Mouse (Mus musculus) erythroblast, adult 5-6 weeks (primary cell): ENCODE measurements around the gene Vmn1r114. TPM values are rescaled to one million over a fixed set of nuclear protein-coding genes. Genes with fewer than 3 reads are reported as not detected.
"Not testable (repeated sequence)": the region's sequence is repeated elsewhere in the genome, so short reads cannot be mapped to it uniquely, and the experiment has no call there.

Experiments used
- ATAC-seq: replicated peaks from 2 replicates; pipeline ENCODE4 v1.8.0; 2016; ENCODE audit warnings: moderate number of reproducible peaks, mild to moderate bottlenecking, moderate TSS enrichment, inconsistent platforms; ENCODE audit not compliant: poor library complexity, low FRiP score, severe bottlenecking
- total RNA-seq, 2 experiments: library from RNA; stranded (forward) in 1 of 2; stranded (reverse) in 1 of 2; fragments of 150-400 nt in 1 of 2; fragments of 200-764, 138-1000 nt in 1 of 2; gene quantifications; 2 replicates each; pipeline versions ENCODE4 v1.2.3 to v1.2.4; 2015 to 2017; ENCODE audit warnings: low replicate concordance in 2 of 2

Vmn1r114 gene
- not detected in 2 replicates for total RNA-seq (2015; ENCODE audit: low replicate concordance)
- not detected in 2 replicates for total RNA-seq (2017; ENCODE audit: low replicate concordance)

GRCm38 (mm10) chr7:20812086-20812485 is at the start of gene Vmn1r114:
Gene Vmn1r114, minus strand, starts transcription at chr7:20812186.
- ATAC-seq, result not testable (repeated sequence)

GRCm38 (mm10) chr7:20844885-20845284 is 32.9 kb upstream of the Vmn1r114 start, which contains the start of gene Vmn1r115:
Gene Vmn1r115, minus strand, starts transcription at chr7:20844985.
- not testable (repeated sequence) for ATAC-seq

- not testable (repeated sequence) for ATAC-seq
Measured at GRCm38 (mm10) chr7:20786985-20787384, 25.0 kb downstream of the Vmn1r114 start, which contains the start of gene Vmn1r113. Gene Vmn1r113, plus strand, starts transcription at chr7:20787285.

GRCm38 (mm10) chr7:20770885-20771284 is 41.1 kb downstream of the Vmn1r114 start, which contains the start of gene Vmn1r112:
Gene Vmn1r112, plus strand, starts transcription at chr7:20771185.
- not testable (repeated sequence) for ATAC-seq

Other genes with a start within 250 kb of the Vmn1r114 start
- not detected in 2 replicates for gene Gm4141, start 235.9 kb downstream of the Vmn1r114 start, total RNA-seq (2015; ENCODE audit: low replicate concordance)
- not detected in 2 replicates for gene Gm4141, start 235.9 kb downstream of the Vmn1r114 start, total RNA-seq (2017; ENCODE audit: low replicate concordance)
- not detected in 2 replicates for gene Gm4513, start 213.2 kb downstream of the Vmn1r114 start, total RNA-seq (2015; ENCODE audit: low replicate concordance)
- gene Gm4513, start 213.2 kb downstream of the Vmn1r114 start, total RNA-seq (2017; ENCODE audit: low replicate concordance), result not detected in 2 replicates
- gene Vmn1r107, start 143.3 kb downstream of the Vmn1r114 start, total RNA-seq (2015; ENCODE audit: low replicate concordance), result not detected in 2 replicates
- not detected in 2 replicates for gene Vmn1r107, start 143.3 kb downstream of the Vmn1r114 start, total RNA-seq (2017; ENCODE audit: low replicate concordance)
- not detected in 2 replicates for gene Vmn1r111, start 109.0 kb downstream of the Vmn1r114 start, total RNA-seq (2015; ENCODE audit: low replicate concordance)
- not detected in 2 replicates for gene Vmn1r111, start 109.0 kb downstream of the Vmn1r114 start, total RNA-seq (2017; ENCODE audit: low replicate concordance)
- gene Gm10668, start 81.6 kb downstream of the Vmn1r114 start, total RNA-seq (2015; ENCODE audit: low replicate concordance), result not detected in 2 replicates
- not detected in 2 replicates for gene Gm10668, start 81.6 kb downstream of the Vmn1r114 start, total RNA-seq (2017; ENCODE audit: low replicate concordance)
- gene Vmn1r112, start 41.0 kb downstream of the Vmn1r114 start, total RNA-seq (2015; ENCODE audit: low replicate concordance), result not detected in 2 replicates
- gene Vmn1r112, start 41.0 kb downstream of the Vmn1r114 start, total RNA-seq (2017; ENCODE audit: low replicate concordance), result not detected in 2 replicates
- not detected in 2 replicates for gene Vmn1r113, start 24.9 kb downstream of the Vmn1r114 start, total RNA-seq (2015; ENCODE audit: low replicate concordance)
- gene Vmn1r113, start 24.9 kb downstream of the Vmn1r114 start, total RNA-seq (2017; ENCODE audit: low replicate concordance), result 1.1 TPM in 1 of 2 replicates, not detected in the other
- gene Vmn1r115, start 32.8 kb upstream of the Vmn1r114 start, total RNA-seq (2015; ENCODE audit: low replicate concordance), result not detected in 2 replicates
- not detected in 2 replicates for gene Vmn1r115, start 32.8 kb upstream of the Vmn1r114 start, total RNA-seq (2017; ENCODE audit: low replicate concordance)
- not detected in 2 replicates for gene Vmn1r116, start 60.1 kb upstream of the Vmn1r114 start, total RNA-seq (2015; ENCODE audit: low replicate concordance)
- not detected in 2 replicates for gene Vmn1r116, start 60.1 kb upstream of the Vmn1r114 start, total RNA-seq (2017; ENCODE audit: low replicate concordance)
- gene Vmn1r117, start 71.9 kb upstream of the Vmn1r114 start, total RNA-seq (2015; ENCODE audit: low replicate concordance), result not detected in 2 replicates
- not detected in 2 replicates for gene Vmn1r117, start 71.9 kb upstream of the Vmn1r114 start, total RNA-seq (2017; ENCODE audit: low replicate concordance)
- not detected in 2 replicates for gene Vmn1r118, start 100.2 kb upstream of the Vmn1r114 start, total RNA-seq (2015; ENCODE audit: low replicate concordance)
- gene Vmn1r118, start 100.2 kb upstream of the Vmn1r114 start, total RNA-seq (2017; ENCODE audit: low replicate concordance), result not detected in 2 replicates
- gene Vmn1r119, start 200.3 kb upstream of the Vmn1r114 start, total RNA-seq (2015; ENCODE audit: low replicate concordance), result not detected in 2 replicates
- not detected in 2 replicates for gene Vmn1r119, start 200.3 kb upstream of the Vmn1r114 start, total RNA-seq (2017; ENCODE audit: low replicate concordance)
- gene Vmn1r120, start 241.6 kb upstream of the Vmn1r114 start, total RNA-seq (2015; ENCODE audit: low replicate concordance), result not detected in 2 replicates
- not detected in 2 replicates for gene Vmn1r120, start 241.6 kb upstream of the Vmn1r114 start, total RNA-seq (2017; ENCODE audit: low replicate concordance)